ENCODE assay signal across 1 mouse cellular context in the genomic region with DNA sequence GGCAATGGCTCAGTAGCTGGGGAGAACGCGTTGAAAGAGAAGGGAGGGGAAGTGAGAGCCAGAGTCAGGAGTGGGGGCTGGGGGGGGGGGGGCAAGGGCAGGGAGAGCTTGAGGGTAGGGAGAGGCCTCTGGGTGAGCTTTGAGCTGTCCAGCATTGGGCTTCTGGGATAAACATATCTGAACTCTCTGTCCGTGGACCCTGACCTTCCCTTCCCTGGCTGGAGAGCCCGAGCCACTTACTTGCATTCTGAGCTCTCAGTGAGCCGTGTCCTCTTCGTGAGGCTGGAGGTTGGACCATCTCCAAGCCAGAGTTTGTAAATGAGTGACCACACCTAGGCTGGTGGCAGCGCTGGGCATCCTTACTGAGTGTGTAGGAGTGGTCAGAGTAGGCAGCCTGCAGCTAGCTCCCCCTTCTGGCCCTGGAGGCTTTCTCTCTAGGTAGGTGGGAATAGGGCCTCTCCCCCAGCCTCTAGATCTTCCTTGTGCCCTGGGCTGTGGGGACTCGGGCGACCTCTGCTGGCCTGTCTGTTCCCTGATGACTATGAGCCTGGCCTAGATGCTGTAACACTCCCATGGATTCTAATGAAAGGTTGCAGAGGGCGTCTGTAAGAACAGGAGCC.
TF ChIP-seq lines count a peak whose summit lies in the region.

No protein-coding gene starts in this region.

TF ChIP-seq in CH12.LX, 34 proteins besides CTCF, POLR2A, EP300 and RAD21:
- TF ChIP-seq SMC3 (IDR thresholded peaks at IDR 0.05; ENCODE audit: low read depth, low read length), result peak; percentile 83
- TF ChIP-seq ETS1 (conservative IDR thresholded peaks at IDR 0.05; ENCODE audit: low read depth, low read length), result no peak
- TF ChIP-seq ELF1 (IDR thresholded peaks at IDR 0.05; ENCODE audit: low read depth, low read length), result 0 out of 2 replicates have a peak, but pooled peaks have one; percentile 51
- TF ChIP-seq TBP (conservative IDR thresholded peaks at IDR 0.05; ENCODE audit: low read depth, low read length), result no peak
- no peak for TF ChIP-seq GABPA (IDR thresholded peaks at IDR 0.05; ENCODE audit: insufficient replicate concordance, low read depth, low read length)
- TF ChIP-seq TCF12 (IDR thresholded peaks at IDR 0.05; ENCODE audit: low read depth, low read length), result 0 out of 2 replicates have a peak, but pooled peaks have one; percentile 14
- TF ChIP-seq JUND (conservative IDR thresholded peaks at IDR 0.05; ENCODE audit: low read depth, low read length), result no peak
- TF ChIP-seq RCOR1 (conservative IDR thresholded peaks at IDR 0.05; ENCODE audit: low read depth, low read length), result no peak
- TF ChIP-seq MEF2A (IDR thresholded peaks at IDR 0.05; ENCODE audit: borderline replicate concordance, low read depth, low read length), result peak; percentile 32; the same call in 1 of the 2 replicates
- no peak for TF ChIP-seq USF1 (IDR thresholded peaks at IDR 0.05; ENCODE audit: low read depth, low read length)
- TF ChIP-seq KAT2A (IDR thresholded peaks at IDR 0.05; ENCODE audit: insufficient replicate concordance, low read length), result no peak
- no peak for TF ChIP-seq SIN3A (IDR thresholded peaks at IDR 0.05; ENCODE audit: low read length)
- TF ChIP-seq CHD1 (IDR thresholded peaks at IDR 0.05; ENCODE audit: low read depth, low read length), result no peak
- TF ChIP-seq POLR2AphosphoS2 (IDR thresholded peaks at IDR 0.05; ENCODE audit: low read depth, low read length), result no peak
- peak; percentile 31; the same call in 1 of the 2 replicates for TF ChIP-seq NELFE (IDR thresholded peaks at IDR 0.05; ENCODE audit: low read depth, low read length)
- peak; percentile 20; the same call in 1 of the 2 replicates for TF ChIP-seq HCFC1 (IDR thresholded peaks at IDR 0.05; ENCODE audit: low read depth, low read length)
- no peak for TF ChIP-seq PAX5 (IDR thresholded peaks at IDR 0.05; ENCODE audit: low read length)
- TF ChIP-seq JUN (IDR thresholded peaks at IDR 0.05; ENCODE audit: insufficient read depth, low read depth, low read length), result no peak
- no peak for TF ChIP-seq MYC (IDR thresholded peaks at IDR 0.05; ENCODE audit: low read depth, low read length)
- no peak for TF ChIP-seq ZC3H11A (IDR thresholded peaks at IDR 0.05; ENCODE audit: low read depth, low read length)
